Mouse (Mus musculus) left cerebral cortex, adult 9 months (tissue): ENCODE data around the gene Rfx7.
A peak's percentile ranks its signal among the peaks of the same experiment; 100 is the strongest.
"Not testable (repeated sequence)": the region's sequence is repeated elsewhere in the genome, so short reads cannot be mapped to it uniquely, and the experiment has no call there.

ENCODE experiments used
- DNase-seq, 2 experiments: peaks; one replicate each; pipeline ENCODE4 v3.0.0; 2022; ENCODE audit warnings: low spot score in 2 of 2

Rfx7 gene

DNA sequence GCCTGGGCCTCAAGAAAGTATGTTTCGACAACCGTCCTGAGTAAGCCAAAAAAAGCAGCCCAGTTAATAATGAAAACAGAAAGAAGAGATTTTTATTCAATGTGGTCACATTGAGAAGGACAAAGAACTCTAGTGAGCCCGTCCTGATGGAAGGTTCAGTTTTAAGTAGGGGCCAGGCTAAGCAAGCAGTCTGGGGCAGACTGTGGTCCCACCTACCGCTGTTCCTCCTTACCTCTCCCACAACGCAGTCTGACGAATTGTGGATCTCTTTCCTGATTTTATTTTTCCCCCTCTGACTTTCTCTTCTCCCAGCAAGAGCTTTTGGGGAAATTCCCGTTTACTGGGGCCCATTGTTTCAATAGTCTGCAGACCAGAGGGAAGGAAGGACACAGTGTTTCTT is 108.6 kb downstream of the Rfx7 start:
- no peak for DNase-seq

DNA sequence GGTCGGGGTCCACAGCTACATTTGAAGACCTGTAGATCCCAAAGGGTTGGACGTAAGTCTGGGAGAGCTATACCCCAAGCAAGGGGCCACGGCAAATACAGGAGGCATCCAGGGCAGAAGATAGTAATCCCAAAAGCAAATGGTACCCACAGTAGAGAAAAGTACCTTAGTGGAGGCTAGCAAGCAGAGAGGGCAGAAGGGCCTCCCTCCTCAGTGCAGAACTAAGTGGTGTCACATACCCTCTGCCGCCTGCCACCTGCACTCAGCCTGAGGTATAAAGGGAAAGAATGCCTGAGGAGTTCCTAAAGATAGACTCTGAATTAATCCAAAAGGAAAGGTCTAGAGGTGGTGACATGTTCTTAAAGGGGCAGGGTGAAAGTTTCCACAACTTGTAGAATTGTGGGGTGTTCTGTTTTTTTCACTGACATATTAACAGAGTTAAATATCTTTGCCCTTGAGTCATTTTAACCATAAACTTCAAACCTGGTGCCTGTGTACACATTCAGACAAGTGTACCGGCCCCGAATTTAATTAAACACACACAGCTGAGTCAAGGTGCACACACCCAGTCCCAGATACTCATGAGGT is 109.1 kb downstream of the Rfx7 start:
- no peak for DNase-seq

DNA sequence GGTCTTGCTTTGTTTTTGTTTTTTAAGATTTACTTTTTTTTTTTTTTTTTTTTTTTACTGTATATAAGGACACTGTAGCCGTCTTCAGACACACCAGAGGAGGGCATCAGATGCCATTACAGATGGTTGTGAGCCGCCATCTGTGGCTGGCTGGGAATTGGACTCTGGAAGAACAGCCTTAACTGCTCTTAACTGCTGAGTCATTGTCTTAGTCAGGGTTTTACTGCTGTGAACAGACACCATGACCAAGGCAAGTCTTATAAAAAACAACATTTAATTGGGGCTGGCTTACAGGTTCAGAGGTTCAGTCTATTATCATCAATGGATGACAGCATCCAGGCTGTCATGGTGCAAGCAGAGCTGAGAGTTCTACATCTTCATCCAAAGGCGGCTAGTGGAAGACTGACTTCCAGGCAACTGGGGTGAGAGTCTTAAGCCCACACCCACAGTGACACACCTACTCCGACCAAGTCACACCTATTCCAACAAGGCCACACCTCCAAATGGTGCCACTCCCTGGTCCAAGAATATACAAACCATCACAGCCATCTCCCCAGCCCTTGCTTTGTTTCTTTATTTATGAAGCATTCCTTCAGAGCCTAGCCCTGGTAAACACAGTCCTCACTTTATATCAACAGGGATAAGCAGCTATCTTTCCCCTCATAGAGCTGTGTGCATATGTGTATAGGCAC is 110.9 kb downstream of the Rfx7 start:
- DNase-seq = not testable (repeated sequence)

DNA sequence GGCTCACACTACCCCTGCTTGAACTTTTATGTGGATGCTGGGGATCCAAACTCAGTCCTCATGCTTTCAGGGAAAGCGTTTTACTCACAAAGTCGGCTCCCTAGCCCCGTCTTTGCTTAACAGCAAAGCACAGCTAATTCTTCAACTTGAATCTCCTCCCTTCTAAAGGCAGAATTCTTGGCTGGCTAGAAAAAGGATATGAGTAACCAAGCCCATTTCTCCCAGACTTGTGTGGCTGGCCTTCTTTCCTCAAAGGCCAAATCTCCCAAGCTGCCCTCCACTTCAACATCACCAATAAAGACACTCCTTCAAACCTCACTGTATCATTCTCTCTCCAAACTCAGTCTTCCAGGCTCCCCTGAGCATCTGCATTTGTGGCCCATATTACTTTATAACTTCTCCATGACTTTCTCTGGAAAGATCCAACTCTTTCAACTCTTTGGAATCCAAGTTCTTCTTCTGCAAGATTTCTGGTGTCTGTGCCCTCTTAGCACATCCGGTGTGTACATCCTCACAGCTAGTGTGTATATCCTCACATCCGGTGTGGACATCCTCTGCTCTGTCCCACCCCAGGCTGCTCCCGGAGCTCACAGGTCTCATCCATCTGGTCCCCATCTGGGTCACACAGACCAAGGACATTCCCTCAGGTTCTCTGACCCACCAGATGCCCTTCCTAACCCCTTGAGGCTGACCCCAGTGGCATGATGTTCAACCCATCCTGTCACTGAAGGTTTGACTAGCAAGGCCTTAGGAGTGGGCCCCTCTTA is 111.8 kb downstream of the Rfx7 start:
- DNase-seq = no peak

DNA sequence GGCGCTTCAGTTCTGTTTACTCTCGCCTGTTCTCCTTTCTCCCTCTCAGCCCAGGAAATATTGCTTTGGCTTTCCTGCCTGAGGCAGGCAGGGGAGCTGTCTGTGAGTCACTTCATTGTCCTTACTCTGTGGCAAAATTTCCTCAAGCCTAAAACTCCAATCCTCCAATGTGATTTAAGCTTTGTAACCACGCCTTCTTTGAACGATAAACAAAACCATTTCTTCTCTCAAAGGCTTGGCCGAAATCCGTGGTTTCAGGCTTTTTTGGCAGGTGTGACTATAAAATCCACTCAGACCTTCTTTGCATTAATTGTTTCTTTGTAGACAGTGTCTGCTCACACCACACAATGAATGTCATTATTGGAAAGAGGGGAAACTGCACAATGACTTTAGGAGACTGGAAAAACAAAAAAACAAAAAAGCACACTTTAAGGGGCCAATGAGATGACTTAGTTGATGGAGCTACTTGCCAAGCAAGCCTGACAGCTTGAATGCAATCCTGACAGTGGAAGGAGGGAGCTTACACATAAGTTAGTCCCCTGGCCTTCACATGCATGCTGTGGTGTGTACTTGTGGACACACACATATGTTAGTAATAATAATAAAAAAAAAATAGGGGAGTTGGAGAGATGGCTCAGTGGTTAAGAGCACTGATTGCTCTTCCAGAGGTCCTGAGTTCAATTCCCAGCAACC is 112.5 kb downstream of the Rfx7 start:
- no peak for DNase-seq

DNA sequence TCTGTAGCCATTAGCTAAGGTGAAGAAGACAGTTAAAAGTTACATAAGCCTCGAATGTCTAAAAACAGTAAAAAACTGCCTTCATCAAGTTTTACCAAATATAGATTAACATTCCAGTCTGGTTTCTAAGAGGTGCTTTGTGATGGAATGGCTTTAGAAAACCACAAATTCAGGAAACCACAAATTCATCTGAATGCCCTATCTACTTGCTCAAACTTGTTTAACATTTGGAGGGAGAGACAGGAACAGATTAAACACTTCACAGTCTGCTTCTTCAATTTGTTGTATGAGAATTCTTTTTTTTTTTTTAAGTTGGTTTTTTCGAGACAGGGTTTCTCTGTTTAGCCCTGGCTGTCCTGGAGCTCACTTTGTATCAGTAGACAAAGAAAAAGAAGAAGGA is 117.7 kb downstream of the Rfx7 start:
- no peak for DNase-seq

DNA sequence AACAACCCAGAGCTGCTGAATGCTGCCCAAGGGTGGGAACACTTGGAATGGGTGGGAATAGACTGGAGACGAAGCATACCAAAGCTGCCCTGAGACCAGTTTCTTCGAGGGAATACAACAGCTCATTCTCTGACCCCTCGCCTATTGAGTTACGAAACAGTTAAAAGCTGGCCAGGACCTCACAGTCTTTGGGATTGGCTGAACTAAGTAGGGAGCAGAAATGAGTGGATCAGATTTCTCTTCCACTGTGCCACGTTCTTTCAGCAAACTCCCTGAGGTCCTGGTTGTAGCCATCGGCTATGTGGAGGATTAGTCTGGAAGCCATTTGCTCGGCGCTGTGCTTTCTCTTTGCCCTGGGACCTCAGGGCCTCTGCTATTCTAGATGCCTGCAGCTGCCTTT is 120.9 kb downstream of the Rfx7 start:
- no peak for DNase-seq

DNA sequence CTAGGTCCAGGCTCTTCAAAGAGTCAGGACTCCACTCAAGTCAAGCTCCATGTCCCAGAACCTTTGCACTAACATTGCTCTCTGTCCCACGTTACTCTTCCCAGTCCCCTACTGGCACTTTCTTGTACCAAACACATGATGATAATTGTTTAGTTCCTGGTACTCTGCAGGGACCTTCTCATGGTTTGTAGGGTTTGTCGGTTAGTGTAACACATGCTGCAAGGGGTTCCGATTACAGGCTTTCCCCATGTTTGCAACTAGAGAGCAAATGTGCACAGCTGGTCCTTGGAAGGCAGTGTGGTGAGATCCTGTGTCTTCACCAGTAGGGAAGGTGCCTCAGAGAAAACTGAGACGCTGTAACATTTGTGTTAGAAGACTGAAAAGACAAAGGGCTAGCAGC is 121.5 kb downstream of the Rfx7 start:
- no peak for DNase-seq

DNA sequence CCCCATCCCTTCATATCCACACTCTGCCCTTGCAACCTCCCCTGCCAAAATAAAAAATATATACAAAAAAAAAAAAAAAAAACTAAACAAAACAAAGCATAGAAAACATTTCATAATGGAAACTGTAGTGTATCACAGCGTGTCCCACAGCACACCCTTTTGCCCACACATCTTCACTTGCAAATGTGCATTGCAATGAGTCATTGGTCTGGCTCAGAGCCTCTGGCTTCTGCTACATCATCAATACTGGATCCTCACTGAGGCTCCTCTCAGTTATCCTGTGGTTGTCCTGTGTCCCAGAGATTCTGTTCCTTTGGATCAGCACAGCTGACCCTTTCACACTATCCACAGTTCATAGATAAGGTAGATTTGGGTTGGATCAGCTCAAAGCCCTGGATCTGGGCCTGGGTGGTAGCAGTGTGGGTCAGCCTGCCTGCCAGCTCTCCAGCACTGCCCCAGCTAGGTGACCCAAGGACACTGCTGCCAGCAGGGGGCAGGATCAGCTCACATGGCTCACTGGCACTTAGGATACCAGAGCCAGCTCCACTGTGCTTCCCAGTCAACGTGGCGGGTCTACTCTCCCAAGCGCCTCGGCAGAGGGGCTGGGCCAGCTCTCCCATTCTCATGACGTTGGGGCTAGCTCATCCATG is 122.7 kb downstream of the Rfx7 start:
- DNase-seq = peak in 1 of 2 experiments; percentile 63

DNA sequence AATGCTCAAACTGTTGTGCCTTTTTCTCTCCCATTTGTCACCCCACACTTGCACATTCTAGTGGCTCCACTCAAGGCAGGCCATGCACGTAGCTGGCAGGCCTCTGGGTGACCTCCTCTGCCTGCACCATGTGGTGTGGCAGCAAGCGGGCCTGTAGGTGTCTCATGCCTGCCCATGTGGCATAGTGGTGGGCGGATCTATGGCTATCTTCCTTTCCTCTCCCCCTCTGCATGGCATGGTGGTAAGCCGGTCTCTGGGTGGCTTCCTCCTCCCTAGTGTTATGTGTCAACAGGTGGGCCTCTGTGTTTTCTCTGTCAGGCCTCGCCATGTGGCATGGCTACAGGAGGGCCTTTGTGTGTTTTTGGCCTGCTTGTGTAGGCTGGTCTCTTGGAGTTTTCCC is 123.6 kb downstream of the Rfx7 start:
- DNase-seq = no peak

DNA sequence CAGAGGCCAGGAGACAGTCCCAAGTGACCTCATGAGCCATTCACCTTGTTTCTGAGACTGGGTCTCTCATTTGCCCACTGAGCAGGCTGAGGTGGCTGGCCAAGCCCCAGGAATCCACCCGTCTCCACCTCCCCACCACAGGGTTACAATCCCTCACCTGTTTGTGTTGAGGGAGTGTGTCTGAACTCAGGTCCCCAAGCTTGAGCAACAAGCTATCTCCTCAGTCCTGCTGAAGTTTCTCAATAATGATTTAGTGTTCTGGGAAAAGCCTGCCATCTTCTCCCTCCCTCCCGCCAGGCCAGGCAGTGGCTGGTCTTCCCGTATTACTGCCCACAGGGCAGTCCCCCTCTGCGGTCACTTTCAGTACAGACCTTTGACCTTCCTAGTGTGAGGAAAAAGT is 124.5 kb downstream of the Rfx7 start:
- DNase-seq = no peak

DNA sequence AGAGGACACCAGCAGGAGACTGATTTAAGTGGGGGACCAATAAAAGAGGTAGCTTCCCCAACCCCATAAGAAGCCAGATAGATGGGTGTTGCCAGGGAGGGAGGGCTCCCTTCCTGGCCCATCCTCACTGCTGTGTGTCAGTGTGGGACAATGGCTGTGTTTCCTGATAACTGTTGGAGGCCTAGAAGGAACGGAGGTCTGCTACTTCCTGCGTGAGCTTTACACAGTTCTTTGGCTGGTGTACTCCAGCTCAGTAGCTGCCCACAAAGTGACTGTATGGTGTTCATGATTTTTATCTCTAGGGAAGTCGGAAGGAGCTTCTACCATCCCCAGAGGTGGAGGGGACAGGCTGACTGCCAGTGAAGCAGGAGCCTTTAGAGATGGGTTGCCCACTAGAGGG is 124.9 kb downstream of the Rfx7 start:
- no peak for DNase-seq

DNA sequence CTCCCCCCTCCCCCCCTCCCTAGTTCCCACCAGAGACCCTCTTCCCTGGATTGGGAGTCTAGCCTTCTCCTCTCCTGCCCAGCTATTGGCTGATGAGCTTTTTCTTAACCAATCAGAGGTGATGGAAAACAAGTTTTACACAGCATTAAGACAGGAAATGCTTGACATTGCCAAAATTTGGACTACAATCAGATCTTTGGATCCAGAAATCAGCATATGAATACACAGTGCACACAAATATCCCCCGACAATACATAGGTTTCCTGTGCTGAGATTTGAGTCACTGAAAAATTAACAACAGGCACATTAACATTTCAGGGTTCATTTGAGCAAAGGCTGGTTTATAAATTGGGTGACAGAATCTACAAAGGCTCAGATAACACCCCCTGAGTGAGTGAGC is 125.7 kb downstream of the Rfx7 start:
- DNase-seq = no peak

DNA sequence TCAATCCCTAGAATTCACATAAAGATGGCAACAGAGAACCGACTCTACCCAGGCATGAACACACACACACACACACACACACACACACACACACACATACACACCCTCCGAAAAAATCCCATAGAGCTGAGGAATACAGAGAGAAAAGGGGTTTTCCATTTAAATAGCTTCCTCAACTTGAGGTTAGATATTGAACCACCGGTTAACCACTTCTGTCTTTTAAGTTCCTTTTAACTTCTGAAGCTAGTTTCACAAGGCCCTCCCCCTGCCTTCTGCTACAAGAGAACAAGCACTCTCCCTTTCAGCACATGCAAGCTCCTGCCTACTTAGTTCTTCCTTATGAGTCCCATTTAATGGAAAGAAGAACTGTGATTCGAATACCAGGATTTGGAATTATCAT is 128.1 kb downstream of the Rfx7 start:
- no peak for DNase-seq

DNA sequence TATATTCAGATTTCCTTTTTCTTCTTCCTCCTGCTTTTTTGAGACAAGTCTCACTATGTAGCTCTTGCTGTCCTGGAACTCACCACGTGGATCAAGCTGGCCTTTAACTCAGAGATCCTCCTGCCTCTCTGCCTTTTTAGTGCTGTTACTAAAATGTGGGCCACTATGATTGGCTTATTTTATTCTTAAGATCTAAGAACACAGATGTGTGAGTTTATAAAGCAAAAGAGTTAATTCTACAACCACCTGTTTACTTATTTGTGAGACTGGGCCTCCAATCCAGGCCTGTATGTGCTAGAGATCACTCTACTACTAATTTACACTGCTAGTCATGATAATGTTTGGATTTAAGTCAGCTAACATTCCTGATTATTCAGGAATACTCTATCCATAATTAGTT is 128.9 kb downstream of the Rfx7 start:
- no peak for DNase-seq

DNA sequence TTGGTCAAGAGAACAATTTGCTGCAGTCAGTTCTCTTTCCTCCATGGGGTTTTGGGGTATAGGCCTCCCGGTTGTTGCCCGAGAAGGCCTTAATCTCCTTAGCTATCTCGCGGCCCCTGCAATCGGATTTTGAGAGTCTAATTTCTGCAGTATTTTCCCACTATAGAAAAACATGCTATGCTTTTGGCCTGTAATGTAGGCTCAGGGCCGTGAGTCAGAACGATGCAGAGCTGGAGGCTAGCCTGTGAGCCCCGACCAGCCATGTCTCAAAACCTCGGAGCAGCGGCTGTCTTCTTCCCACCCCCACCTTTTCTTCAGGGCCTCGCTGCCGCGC is 129.5 kb downstream of the Rfx7 start:
- DNase-seq = no peak

DNA sequence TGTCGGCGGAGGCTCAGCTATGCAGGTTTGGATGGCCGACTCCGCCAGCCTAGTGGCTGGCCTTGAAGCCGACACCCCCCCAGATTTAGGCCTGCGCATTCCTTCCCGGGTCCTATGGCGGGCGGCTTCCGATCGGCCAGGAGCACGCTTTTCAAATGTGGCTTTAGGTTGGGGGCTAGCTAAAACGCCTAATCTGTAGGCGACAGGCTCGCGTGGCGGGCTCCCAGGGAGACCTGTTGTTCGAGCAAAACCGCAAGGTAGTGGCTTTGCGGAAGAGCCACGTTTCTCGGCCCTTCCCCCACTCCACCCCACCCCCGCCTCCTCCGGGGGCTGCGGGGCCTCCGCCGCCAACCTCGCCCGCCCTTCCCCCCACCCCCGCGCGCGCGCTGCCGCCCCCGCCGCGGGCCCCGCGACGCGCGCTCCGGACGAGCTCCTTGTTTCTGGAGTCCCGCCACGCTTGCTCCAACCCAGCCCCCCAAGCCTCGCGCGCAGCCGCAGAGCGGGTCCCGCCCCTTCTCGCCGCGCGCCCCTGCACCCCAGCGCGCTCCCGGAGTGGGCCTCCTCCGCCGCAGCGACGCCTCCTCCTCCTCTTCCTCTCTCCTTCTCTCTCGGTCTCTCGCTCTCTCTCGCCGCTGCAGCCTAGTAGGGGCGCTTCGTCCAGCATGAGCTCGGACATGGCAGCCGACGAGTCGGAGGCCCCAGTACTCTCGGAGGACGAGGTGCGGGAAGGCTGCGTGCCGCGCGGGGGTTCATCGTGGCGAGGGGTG is 130.0 kb downstream of the Rfx7 start, which contains the start of gene Nedd4:
Gene Nedd4, plus strand, starts transcription at position 452 of the 767 bp plus-strand sequence.
- peak; percentile 80 to 92 for DNase-seq

DNA sequence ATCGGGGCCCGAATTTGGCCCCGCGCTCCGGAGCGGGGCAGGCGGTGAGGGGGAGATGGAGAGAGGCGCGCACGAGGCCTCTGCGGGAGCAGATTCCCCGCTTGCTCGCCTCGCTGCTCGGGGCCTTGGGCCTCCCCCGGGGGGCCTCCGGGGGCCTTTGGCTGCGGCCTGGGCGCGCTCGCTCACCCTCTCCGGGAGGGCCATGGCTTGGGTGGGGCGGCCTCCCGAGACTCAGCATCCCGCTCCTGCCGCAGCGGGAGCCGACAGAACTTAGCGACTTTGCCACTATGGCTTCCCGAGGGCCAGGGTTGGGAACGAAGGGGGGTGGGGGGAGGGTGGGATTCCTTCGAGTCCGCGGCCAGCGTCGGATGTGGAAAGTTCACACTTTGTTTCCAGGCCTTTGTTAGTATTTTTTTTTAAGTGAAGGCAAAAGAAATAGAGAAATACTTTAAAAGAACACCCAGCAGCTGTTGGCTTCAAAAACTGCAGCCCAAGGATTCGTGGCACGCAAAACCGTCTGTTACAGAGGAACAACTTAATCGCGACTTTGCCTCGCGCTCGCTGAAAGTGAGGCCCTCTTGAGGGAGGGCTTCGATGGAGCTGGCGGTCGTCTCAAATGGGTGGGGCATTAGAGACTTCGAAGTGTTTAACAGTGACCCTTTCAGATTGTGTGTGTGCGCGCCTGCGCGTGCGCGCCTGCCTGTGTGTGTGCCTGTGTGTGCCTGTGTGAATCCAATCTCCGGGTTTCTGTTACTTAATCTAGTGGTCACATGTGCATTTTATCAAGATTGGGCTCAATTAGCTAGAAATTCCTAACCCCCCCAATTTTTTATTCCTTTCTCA is 130.9 kb downstream of the Rfx7 start:
- DNase-seq = peak; percentile 49 to 65

DNA sequence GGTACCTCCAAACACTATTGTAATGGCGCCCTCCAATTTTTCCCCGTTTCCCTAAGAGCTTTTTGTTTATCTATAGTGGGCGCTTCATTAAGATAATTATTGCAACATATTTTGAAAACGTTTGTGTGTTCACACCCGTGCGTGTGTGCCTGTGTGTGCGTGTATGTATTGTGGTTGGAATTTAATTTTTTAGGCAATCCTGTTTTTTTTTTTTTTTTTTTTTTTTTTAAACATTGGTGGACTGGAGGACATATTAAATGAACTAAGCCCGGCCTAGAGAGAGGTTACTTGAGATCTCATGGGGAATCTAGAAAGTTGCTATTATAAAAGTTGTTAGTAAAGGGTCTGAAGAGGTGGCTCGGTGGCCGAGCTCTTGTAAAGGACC is 131.5 kb downstream of the Rfx7 start:
- no peak for DNase-seq
